Mouse (Mus musculus) neural tube, embryonic 11.5 days (tissue): Measurements from ENCODE around the gene St8sia1. TPM values are rescaled to one million over a fixed set of nuclear protein-coding genes. Genes with fewer than 3 reads are reported as not detected.
A peak's percentile ranks its signal among the peaks of the same experiment; 100 is the strongest.
"Not testable (repeated sequence)": the region's sequence is repeated elsewhere in the genome, so short reads cannot be mapped to it uniquely, and the experiment has no call there.

Experiments used
- ATAC-seq: fragments of 200-750 bp; cut with Nextera tagmentation; 2 replicates; pipeline ENCODE4 v1.8.0; 2017; ENCODE audit warnings: moderate number of reproducible peaks, mild to moderate bottlenecking, moderate TSS enrichment, moderate library complexity; ENCODE audit not compliant: insufficient read depth, low FRiP score, low TSS enrichment
- DNase-seq: peaks from one replicate; pipeline ENCODE4 v3.0.0-alpha.2; 2015; ENCODE audit warnings: low spot score
- H3K27ac ChIP-seq: fragments of 300-500 bp; sonication (generic); 2 replicates; pipeline ENCODE4 v1.5.1; 2014; ENCODE audit warnings: low read depth, mild to moderate bottlenecking, low read length
- H3K27me3 ChIP-seq: fragments of 300-500 bp; sonication (generic); 2 replicates; pipeline ENCODE4 v1.6.1; 2014; ENCODE audit warnings: mild to moderate bottlenecking, low read length, mixed read lengths; ENCODE audit not compliant: control insufficient read depth, insufficient read depth
- H3K36me3 ChIP-seq: fragments of 300-500 bp; sonication (generic); 2 replicates; pipeline ENCODE4 v1.6.1; 2014; ENCODE audit warnings: mild to moderate bottlenecking, low read length, moderate library complexity, mixed read lengths; ENCODE audit not compliant: control insufficient read depth, insufficient read depth
- H3K4me1 ChIP-seq: fragments of 300-500 bp; sonication (generic); 2 replicates; pipeline ENCODE4 v1.6.1; 2014; ENCODE audit warnings: low read length, mixed read lengths; ENCODE audit not compliant: control insufficient read depth, insufficient read depth
- H3K4me2 ChIP-seq: fragments of 300-500 bp; sonication (generic); 2 replicates; pipeline ENCODE4 v1.6.1; 2014; ENCODE audit warnings: low read depth, mild to moderate bottlenecking, moderate library complexity
- H3K4me3 ChIP-seq: fragments of 300-500 bp; sonication (generic); 2 replicates; pipeline ENCODE4 v1.5.1; 2014; ENCODE audit warnings: low read depth, low read length
- H3K9ac ChIP-seq: fragments of 300-500 bp; sonication (generic); 2 replicates; pipeline ENCODE4 v1.6.1; 2014; ENCODE audit warnings: mild to moderate bottlenecking, low read length
- H3K9me3 ChIP-seq: fragments of 300-500 bp; sonication (generic); 2 replicates; pipeline ENCODE4 v1.6.1; 2016; ENCODE audit warnings: low read length; ENCODE audit not compliant: control insufficient read depth
- WGBS: fragments of 180-500 bp; shearing (Covaris S2); extraction: QIAGEN DNeasy Blood & Tissue Kit; methylation state at CpG from one replicate; pipeline ENCODE4 v1.1.7; 2014; 5-methylcytosine and 5-hydroxymethylcytosine counted together
- polyA plus RNA-seq: library from polyadenylated mRNA; unstranded; fragments of >200 nt; fragmentation: Nextera tagmentation; extraction: Ambion mirVana; gene quantifications from 2 replicates; pipeline ENCODE4 v1.2.1, GENCODE M21; 2014

St8sia1 gene
- polyA plus RNA-seq, 1 experiment from 2014 or later = 10.6 TPM

- Histone ChIP-seq H3K27me3 (no peaks in the 10 kb centered on the region), H3K9me3 (no peaks in the 10 kb centered on the region), H3K36me3 (no peaks in the 10 kb centered on the region), H3K4me1 (0 out of 2 replicates have a peak, but pooled peaks cover 3% of the 10 kb centered on the region), H3K9ac (no peak overlapping the region), H3K27ac (no peak overlapping the region), H3K4me2 (no peak overlapping the region), H3K4me3 (no peak overlapping the region)
- ATAC-seq (no peak), DNase-seq (no peak)
- 78% methylated on average over 6 of the region's 6 CpGs for WGBS
These were observed 24.0 kb upstream of the St8sia1 start for GRCm38 (mm10) chr6:142988231-142988630.

GRCm38 (mm10) chr6:142987616-142988015, 23.4 kb upstream of the St8sia1 start:
- 66% methylated on average over 6 of the region's 6 CpGs for WGBS
- no peak for DNase-seq
- Histone ChIP-seq H3K4me2 (no peak overlapping the region), H3K9ac (no peak overlapping the region), H3K4me1 (0 out of 2 replicates have a peak, but pooled peaks cover 3% of the 10 kb centered on the region), H3K4me3 (no peak overlapping the region), H3K36me3 (no peaks in the 10 kb centered on the region), H3K27ac (no peak overlapping the region), H3K9me3 (no peaks in the 10 kb centered on the region), H3K27me3 (no peaks in the 10 kb centered on the region)
- no peak for ATAC-seq

DNA sequence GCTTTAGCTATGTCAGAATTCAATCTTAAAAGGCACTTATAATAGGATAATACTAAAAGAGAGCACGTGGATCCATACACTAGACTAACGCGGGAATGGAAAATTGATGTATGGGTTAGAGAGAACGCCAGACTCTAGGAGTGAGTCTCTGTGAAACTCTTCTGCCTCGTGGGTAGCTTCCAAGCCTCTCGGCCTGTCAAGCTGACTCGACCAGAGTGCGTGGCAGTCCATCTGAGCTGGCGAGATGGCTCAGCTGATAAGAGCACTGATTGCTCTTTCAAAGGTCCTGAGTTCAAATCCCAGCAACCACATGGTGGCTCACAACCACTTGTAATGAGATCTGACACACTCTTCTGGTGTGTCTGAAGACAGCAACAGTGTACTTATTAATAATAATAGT, 22.5 kb upstream of the St8sia1 start:
- not testable (repeated sequence) for ATAC-seq, H3K4me3 ChIP-seq, H3K4me2 ChIP-seq, H3K36me3 ChIP-seq, H3K9me3 ChIP-seq, H3K9ac ChIP-seq, H3K4me1 ChIP-seq, H3K27me3 ChIP-seq, DNase-seq, H3K27ac ChIP-seq
- 88% methylated on average over 9 of the region's 9 CpGs for WGBS

DNA sequence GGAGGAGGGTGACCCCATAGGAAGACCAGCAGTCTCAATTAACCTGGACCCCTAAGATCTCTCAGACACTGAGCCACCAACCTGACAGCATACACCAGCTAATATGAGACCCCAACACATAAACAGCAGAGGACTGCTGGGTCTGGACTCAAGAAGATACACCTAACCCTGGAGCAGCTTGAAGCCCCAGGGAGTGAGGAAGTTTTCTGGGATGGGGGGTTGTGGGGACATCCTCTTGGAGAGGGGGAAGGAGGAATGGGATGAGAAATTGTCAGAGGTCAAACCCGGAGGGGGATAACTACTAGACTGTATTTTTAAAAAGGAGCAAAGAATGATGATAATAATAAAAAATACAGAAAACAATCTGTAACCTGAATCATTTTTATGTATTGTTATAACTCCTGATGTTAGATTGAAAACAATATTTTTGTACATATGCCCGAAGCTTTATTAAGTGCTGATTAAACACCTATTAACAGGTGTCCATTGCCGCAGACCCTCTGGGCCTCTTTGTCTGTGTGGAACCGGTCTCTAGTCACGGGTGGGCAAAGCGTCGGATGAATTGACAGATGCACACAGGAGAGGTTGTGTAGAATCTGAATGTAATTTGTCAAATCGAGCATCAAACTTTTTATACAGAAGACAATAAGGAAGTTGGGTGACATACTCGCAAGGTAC, 21.4 kb upstream of the St8sia1 start:
- not testable (repeated sequence) for H3K4me2 ChIP-seq, H3K4me3 ChIP-seq, H3K36me3 ChIP-seq, H3K9me3 ChIP-seq, DNase-seq, H3K27me3 ChIP-seq, H3K4me1 ChIP-seq, H3K27ac ChIP-seq, H3K9ac ChIP-seq, ATAC-seq
- WGBS = 93% methylated on average over 9 of the region's 9 CpGs

- Histone ChIP-seq H3K36me3 (no peaks in the 10 kb centered on the region), H3K4me2 (no peak overlapping the region), H3K27me3 (no peaks in the 10 kb centered on the region), H3K9ac (no peak overlapping the region), H3K4me3 (no peak overlapping the region), H3K4me1 (no peaks in the 10 kb centered on the region), H3K9me3 (no peaks in the 10 kb centered on the region), H3K27ac (no peak overlapping the region)
- DNase-seq = no peak
- peak; percentile 27; the same call in 1 of the 2 replicates for ATAC-seq
- whole genome bisulfite sequencing = 41% methylated on average over 6 of the region's 6 CpGs
These were observed 15.7 kb upstream of the St8sia1 start for GRCm38 (mm10) chr6:142979665-142980660.

DNA sequence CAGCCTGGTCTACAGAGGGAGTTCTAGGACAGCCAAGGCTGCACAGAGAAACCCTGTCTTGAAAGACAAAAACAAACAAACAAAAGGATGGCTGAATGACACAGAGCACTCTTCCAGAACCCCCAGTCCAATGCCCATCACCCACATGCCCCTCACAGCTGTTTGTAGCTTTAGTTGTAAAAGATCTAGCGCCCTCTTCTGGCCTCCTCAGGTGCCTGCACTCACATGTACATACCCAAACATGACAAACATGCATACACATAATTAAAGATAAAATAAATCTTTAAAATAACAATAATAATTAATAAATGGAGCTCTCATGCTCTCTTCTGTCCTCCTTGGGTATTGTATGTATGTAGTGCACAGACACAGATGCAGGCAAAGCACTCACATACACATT, 13.0 kb upstream of the St8sia1 start:
- no peak for DNase-seq
- no peak for ATAC-seq
- no peak overlapping the region for H3K4me2 ChIP-seq
- H3K27ac ChIP-seq = no peak overlapping the region
- H3K36me3 ChIP-seq = no peaks in the 10 kb centered on the region
- 63% methylated on average over 1 of the region's 1 CpGs for WGBS
- H3K9ac ChIP-seq = no peak overlapping the region
- H3K4me3 ChIP-seq = no peak overlapping the region
- no peaks in the 10 kb centered on the region for H3K27me3 ChIP-seq
- H3K9me3 ChIP-seq = no peaks in the 10 kb centered on the region
- H3K4me1 ChIP-seq = no peaks in the 10 kb centered on the region

DNA sequence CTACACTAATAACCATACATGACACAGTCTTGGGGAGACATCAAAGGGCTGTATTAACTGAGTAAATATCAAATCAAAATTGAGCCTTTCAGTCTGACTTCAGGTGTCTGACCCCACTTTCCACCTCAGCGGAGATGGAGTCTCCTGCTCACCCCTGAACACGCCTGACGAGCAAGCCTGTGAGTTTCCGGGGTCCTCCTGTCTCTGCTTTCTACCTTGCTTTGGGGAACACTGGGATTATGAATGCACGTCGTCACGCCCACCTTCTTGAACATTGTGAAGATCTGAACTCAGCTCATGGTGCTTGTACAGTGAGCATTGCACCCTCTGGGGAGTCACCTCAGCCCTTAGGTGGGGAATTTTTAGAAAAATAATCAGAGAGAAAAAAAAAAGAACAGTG, 9.0 kb upstream of the St8sia1 start:
- WGBS = 91% methylated on average over 7 of the region's 7 CpGs
- no peaks in the 10 kb centered on the region for H3K27me3 ChIP-seq

GRCm38 (mm10) chr6:142972205-142972604, 8.0 kb upstream of the St8sia1 start:
- Histone ChIP-seq H3K9me3 (no peaks in the 10 kb centered on the region), H3K9ac (no peak overlapping the region), H3K4me2 (no peak overlapping the region), H3K36me3 (no peaks in the 10 kb centered on the region), H3K27ac (no peak overlapping the region), H3K4me1 (no peaks in the 10 kb centered on the region), H3K4me3 (no peak overlapping the region), H3K27me3 (no peaks in the 10 kb centered on the region)
- DNase-seq (no peak), ATAC-seq (no peak)
- WGBS = 63% methylated on average over 2 of the region's 2 CpGs

More for the DNA sequence above, 9.0 kb upstream of the St8sia1 start:
- Histone ChIP-seq H3K4me1 (no peaks in the 10 kb centered on the region), H3K9me3 (no peaks in the 10 kb centered on the region), H3K9ac (no peak overlapping the region), H3K4me3 (no peak overlapping the region), H3K27ac (no peak overlapping the region), H3K4me2 (no peak overlapping the region), H3K36me3 (no peaks in the 10 kb centered on the region)
- DNase-seq = no peak
- ATAC-seq = no peak
